Mouse (Mus musculus): ENCODE data around the gene 9930022D16Rik.

9930022D16Rik gene

GRCm38 (mm10) chr11:109416709-109417420 lies 3.1 kb downstream of the 9930022D16Rik start:
- no peak for DNase-seq (ENCODE audit: low spot score in 2 of 2)

- no peak for DNase-seq (ENCODE audit: low spot score in 2 of 2)
Observed at GRCm38 (mm10) chr11:109417472-109418040, 3.8 kb downstream of the 9930022D16Rik start.

- DNase-seq (ENCODE audit: low spot score in 2 of 2), result no peak
Observed at GRCm38 (mm10) chr11:109419461-109419860, 5.7 kb downstream of the 9930022D16Rik start.

- DNase-seq (ENCODE audit: low spot score in 2 of 2), result no peak
Observed at GRCm38 (mm10) chr11:109419961-109420566, 6.3 kb downstream of the 9930022D16Rik start.

GRCm38 (mm10) chr11:109420567-109420962 lies 6.8 kb downstream of the 9930022D16Rik start:
- DNase-seq (ENCODE audit: low spot score in 2 of 2), result no peak

- DNase-seq (ENCODE audit: low spot score in 2 of 2), result no peak
Observed at GRCm38 (mm10) chr11:109421205-109421604, 7.5 kb downstream of the 9930022D16Rik start.

- DNase-seq (ENCODE audit: low spot score in 2 of 2), result no peak
Observed at GRCm38 (mm10) chr11:109422263-109422662, 8.5 kb downstream of the 9930022D16Rik start.

GRCm38 (mm10) chr11:109423294-109423693 lies 9.6 kb downstream of the 9930022D16Rik start:
- no peak for DNase-seq (ENCODE audit: low spot score in 2 of 2)

GRCm38 (mm10) chr11:109425392-109426271 lies 11.9 kb downstream of the 9930022D16Rik start, which contains the start of gene Amz2:
TSS of gene Amz2 (plus strand) at chr11:109425946.
- DNase-seq (ENCODE audit: low spot score in 2 of 2), result peak; percentile 99

- no peak for DNase-seq (ENCODE audit: low spot score in 2 of 2)
Observed at GRCm38 (mm10) chr11:109426272-109426586, 12.5 kb downstream of the 9930022D16Rik start.

- no peak for DNase-seq (ENCODE audit: low spot score in 2 of 2)
Observed at GRCm38 (mm10) chr11:109427353-109427752, 13.6 kb downstream of the 9930022D16Rik start.

GRCm38 (mm10) chr11:109434233-109434798 lies 20.6 kb downstream of the 9930022D16Rik start:
- no peak for DNase-seq (ENCODE audit: low spot score in 2 of 2)

- DNase-seq (ENCODE audit: low spot score in 2 of 2), result no peak
Observed at GRCm38 (mm10) chr11:109436889-109437288, 23.2 kb downstream of the 9930022D16Rik start.

- DNase-seq (ENCODE audit: low spot score in 2 of 2), result no peak
Observed at GRCm38 (mm10) chr11:109439209-109439608, 25.5 kb downstream of the 9930022D16Rik start.

- peak; percentile 64 to 84 for DNase-seq (ENCODE audit: low spot score in 2 of 2)
Observed at GRCm38 (mm10) chr11:109439829-109440340, 26.2 kb downstream of the 9930022D16Rik start.

GRCm38 (mm10) chr11:109440641-109441040 lies 26.9 kb downstream of the 9930022D16Rik start:
- DNase-seq (ENCODE audit: low spot score in 2 of 2), result no peak

GRCm38 (mm10) chr11:109441119-109441518 lies 27.4 kb downstream of the 9930022D16Rik start:
- DNase-seq (ENCODE audit: low spot score in 2 of 2), result no peak

GRCm38 (mm10) chr11:109442166-109442730 lies 28.5 kb downstream of the 9930022D16Rik start:
- DNase-seq (ENCODE audit: low spot score in 2 of 2), result no peak

GRCm38 (mm10) chr11:109443468-109444263 lies 29.9 kb downstream of the 9930022D16Rik start:
- DNase-seq (ENCODE audit: low spot score in 2 of 2), result no peak

GRCm38 (mm10) chr11:109444600-109444999 lies 30.9 kb downstream of the 9930022D16Rik start:
- DNase-seq (ENCODE audit: low spot score in 2 of 2), result no peak

All from urinary bladder, postnatal 36 days (tissue).